Mouse (Mus musculus): ENCODE results near the gene Marveld3. TPM values are rescaled to one million over a fixed set of nuclear protein-coding genes. Genes with fewer than 3 reads are reported as not detected.

Marveld3 gene
- not detected for total RNA-seq (2023)

GRCm38 (mm10) chr8:109961693-109962367, at the start of gene Marveld3:
TSS of gene Marveld3 (minus strand) at chr8:109962203.

GRCm38 (mm10) chr8:109990224-109990623, 28.2 kb upstream of the Marveld3 start, which contains the start of gene Tat:
TSS of gene Tat (plus strand) at chr8:109990437.

Other genes with a start within 250 kb of the Marveld3 start
- 10 to 100 TPM; 28.8 to 30.4 TPM for gene Atxn1l, start 224.5 kb downstream of the Marveld3 start, total RNA-seq (2023)
- 10 to 100 TPM; 73.2 to 79.5 TPM for gene Ap1g1, start 183.6 kb downstream of the Marveld3 start, total RNA-seq (2023)
- 1 to 10 TPM; 6.4 to 6.6 TPM for gene Phlpp2, start 93.7 kb downstream of the Marveld3 start, total RNA-seq (2023)
- gene Tat, start 28.2 kb upstream of the Marveld3 start, total RNA-seq (2023), result not detected
- not detected for gene Chst4, start 77.5 kb upstream of the Marveld3 start, total RNA-seq (2023)
- gene Zfp612, start 117.5 kb upstream of the Marveld3 start, total RNA-seq (2023), result not detected
- not detected for gene Gm21964, start 139.0 kb upstream of the Marveld3 start, total RNA-seq (2023)
- gene Gm17720, start 140.6 kb upstream of the Marveld3 start, total RNA-seq (2023), result not detected
- not detected for gene Calb2, start 206.0 kb upstream of the Marveld3 start, total RNA-seq (2023)

Data from neutrophil, adult 83 days (primary cell).